Mouse (Mus musculus): Measurements from ENCODE around the gene Ptpra. TPM values are rescaled to one million over a fixed set of nuclear protein-coding genes. Genes with fewer than 3 reads are reported as not detected.
"Not testable (repeated sequence)": the region's sequence is repeated elsewhere in the genome, so short reads cannot be mapped to it uniquely, and the experiment has no call there.

Ptpra gene
- total RNA-seq, 2 experiments from 2014 or later: 59.3 to 163 TPM

DNA sequence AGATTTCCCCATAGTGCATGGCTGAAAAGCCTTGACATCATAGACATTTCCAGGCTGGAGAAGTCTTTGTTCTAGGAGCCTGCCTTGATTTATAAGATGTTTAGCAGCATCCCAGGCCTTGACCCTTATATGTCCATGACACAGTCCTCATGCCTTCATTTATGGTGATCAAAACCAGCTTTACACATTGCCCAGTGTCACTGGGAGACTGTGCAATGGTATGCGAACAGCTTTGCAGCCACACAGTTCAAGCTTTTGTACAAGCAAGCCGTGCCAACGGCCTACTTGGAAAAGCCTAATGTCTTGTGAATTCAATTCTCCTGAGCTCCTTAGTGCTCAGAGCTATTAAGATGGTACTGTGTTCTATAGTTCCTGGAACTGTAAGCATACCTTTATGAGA lies 32.6 kb downstream of the Ptpra start:
- ATAC-seq (ENCODE audit: poor library complexity, severe bottlenecking): no peak

DNA sequence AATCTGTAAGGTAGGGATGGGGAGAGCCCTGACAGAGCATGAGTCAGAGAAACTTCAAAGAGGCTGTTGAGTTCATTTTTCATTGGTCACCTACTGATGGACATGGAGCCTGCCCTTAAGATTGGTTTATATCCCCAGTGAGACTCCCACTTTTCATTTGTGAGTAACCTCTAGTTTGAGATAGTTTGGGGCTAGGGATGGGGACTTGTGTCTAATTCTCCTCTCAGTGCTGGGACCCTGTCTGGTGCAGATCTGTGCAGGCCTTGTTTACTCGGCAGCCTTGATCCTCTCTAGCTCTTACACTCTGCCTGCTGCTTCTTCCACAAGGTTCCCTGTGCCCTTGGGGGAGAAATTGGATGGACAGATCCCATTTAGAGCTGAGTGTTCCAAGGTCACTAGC lies 34.1 kb downstream of the Ptpra start:
- no peak for ATAC-seq (ENCODE audit: poor library complexity, severe bottlenecking)

DNA sequence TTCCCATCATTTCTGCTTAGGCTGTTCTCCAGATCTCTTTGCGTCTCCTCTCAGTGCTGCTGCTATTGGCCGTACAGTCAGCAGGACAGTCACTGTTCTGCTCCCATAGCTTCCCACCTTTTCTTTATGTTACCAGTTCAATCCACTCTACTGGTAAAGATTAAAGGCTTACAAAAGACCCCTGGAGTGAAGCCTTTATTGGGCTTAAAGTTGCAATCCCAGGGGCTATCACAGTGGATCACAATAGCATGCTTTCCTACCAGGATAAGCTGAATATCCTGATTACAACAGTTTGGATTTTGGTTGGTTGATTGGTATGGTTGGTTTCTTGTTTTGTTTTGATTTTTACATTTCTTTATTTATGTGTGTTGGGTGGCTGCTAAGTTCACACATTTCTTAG lies 37.9 kb downstream of the Ptpra start:
- ATAC-seq (ENCODE audit: poor library complexity, severe bottlenecking): no peak

DNA sequence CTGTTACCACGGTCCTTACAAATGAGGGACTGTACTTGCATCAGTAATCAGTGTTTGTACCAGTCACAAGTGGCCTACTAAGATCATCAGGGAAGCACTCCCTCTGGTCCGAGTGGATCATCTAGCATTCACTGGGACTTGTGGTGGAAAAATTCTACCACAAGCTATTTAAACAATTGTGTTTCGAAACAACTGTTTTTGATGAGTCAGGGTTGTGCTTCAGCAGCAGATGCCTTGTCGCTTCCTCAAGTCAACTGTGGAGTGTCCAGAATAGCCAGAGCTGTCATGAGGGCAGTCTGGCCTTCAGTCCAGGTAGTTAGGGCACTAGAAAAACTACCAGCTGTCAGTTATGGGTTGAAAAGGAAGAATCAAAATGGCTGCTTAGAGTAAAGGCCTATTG lies 38.5 kb downstream of the Ptpra start:
- peak; percentile 75 for ATAC-seq (ENCODE audit: poor library complexity, severe bottlenecking)

DNA sequence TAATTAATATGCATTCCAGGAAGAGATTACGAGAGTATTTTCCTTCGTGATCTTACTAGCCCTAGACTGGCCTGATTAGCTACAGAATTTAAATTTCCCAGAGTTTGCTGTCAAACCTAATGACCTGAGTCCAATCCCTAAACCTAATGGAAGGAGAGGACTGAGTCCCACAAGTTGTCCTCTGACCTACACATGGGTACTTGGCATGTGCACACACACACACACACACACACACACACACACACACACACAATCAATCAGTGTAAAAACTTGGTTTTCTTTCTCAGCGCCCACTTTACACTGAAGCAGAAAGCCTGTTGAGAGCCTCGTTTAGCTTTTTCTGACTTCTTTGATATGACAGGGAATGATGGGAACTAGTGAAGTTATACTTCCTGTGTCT lies 41.1 kb downstream of the Ptpra start:
- ATAC-seq (ENCODE audit: poor library complexity, severe bottlenecking): no peak

DNA sequence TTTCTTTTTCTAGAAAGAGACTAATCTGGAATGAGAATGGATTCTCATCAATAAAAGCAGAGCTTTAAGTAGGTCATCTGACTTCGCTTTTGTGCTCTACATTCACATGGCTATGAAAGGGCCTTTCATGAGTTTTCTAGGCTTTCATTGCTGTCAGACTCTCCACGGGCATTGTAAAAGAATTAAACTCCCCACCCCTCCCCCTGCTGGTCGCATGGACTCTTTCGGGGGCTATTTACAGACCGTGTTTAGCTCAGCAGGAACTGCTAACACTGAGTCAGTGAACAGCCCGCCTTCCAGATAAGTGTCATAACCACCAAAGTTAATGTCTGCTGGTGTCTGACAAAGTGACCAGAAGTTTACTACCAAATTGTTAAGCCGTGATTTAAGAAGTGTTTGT lies 41.5 kb downstream of the Ptpra start:
- ATAC-seq (ENCODE audit: poor library complexity, severe bottlenecking): no peak; the same call in 1 of the 2 replicates

DNA sequence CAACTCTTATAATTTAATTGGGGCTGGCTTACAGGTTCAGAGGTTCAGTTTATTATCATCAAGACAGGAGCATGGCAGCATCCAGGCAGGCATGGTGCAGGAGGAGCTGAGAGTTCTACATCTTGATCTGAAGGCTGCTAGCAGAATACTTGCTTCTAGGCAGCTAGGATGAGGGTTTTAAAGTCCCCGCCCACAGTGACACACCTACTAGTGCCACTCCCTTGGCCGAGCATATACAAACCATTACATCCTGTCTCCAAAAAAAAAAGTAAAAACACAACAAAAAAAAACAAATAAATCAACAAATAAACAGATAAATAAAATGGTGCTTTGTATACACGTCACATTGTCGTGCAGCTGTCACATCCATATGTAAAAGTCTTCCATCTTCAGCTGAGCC lies 45.0 kb downstream of the Ptpra start:
- ATAC-seq (ENCODE audit: poor library complexity, severe bottlenecking): not testable (repeated sequence)

DNA sequence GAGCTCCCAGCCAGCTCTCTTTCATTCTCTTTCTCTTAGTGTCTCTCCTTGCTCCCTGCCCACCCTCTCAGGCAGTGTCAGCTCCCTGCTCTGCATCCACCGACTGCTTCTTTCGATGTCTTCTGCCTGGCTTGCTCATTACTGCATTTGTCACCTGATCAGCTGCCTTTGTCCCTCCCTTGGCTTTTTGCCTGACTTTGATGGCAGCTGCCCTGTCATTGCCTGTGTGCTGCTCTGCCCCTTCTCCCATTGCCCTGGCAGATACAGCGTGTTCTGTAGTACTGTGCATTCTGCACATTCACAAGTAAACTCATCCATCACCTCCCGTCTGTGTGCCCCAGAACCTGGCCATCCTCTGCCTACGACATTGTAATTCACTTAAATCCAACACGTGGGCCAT lies 46.0 kb downstream of the Ptpra start:
- no peak for ATAC-seq (ENCODE audit: poor library complexity, severe bottlenecking)

DNA sequence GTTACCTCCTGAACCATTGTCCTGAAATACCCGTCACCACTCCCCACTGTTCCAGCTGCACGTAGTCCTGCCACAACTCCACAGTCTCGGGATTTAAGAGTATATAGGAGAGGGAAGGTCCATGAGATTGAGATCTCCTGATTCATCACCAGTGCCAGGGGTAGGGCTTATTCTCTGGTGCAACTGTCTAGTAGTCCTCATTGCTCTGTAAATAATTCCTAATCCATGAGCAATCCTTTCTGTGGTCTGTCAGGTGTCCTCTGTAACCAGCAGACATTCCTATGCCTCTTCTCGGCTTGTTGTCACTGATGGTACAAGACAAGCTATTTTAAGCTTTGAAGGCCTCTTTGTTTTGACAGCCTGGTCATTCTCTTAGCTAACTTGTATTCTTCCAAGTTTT lies 46.9 kb downstream of the Ptpra start:
- no peak for ATAC-seq (ENCODE audit: poor library complexity, severe bottlenecking)

DNA sequence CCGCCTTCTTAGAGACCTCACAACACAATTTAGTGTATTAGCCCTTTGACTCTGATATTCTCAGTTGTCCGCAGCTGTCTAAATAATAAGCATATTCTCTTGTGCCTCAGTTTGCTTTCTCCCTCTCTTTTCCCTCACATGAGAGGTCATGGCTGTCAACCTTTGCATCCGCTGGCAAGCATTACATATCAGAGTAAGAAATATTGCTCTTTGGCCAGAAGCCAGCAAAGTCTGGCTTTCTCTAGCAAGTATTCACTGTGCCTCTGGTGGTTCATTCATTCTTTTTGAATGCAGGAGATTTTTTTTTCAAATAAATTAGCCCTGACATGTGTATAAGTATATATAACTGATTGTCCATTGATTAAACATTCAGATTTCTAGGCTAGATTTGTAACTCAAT lies 49.5 kb downstream of the Ptpra start:
- ATAC-seq (ENCODE audit: poor library complexity, severe bottlenecking): no peak

DNA sequence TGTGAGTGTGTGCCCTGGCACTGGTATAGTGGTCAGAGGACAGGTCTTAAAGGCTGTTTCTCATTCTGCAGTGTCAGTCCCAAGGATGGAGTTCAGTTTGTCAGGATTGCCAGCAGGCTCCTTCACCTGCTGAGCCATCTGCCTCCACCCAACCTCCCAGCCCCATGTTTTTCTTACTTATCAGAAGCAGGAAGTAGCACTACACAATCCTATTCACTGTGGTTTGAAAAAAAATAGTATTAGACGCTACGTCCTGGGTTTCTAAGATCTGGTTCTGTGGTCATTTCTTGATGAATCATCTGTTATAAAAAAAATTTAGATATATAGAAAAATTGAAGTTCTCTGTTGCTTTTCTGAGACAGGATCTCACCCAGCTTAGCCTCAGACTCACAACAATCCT lies 51.5 kb downstream of the Ptpra start:
- peak; percentile 67 for ATAC-seq (ENCODE audit: poor library complexity, severe bottlenecking)

DNA sequence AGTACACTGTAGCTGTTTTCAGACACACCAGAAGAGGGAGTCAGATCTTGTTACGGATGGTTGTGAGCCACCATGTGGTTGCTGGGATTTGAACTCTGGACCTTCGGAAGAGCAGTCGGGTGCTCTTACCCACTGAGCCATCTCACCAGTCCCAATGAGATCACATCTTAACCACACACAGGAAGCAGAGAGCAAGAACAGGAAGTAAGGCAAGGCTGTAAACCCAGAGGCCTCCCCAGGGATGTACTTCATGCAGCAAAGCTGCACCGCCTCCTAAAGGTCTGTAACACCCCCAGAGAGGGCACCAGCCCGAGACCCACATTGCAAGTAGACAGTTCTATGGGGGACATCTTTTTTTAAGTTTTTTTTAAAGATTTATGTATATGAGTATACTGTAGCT lies 61.5 kb downstream of the Ptpra start:
- ATAC-seq (ENCODE audit: poor library complexity, severe bottlenecking): not testable (repeated sequence)

DNA sequence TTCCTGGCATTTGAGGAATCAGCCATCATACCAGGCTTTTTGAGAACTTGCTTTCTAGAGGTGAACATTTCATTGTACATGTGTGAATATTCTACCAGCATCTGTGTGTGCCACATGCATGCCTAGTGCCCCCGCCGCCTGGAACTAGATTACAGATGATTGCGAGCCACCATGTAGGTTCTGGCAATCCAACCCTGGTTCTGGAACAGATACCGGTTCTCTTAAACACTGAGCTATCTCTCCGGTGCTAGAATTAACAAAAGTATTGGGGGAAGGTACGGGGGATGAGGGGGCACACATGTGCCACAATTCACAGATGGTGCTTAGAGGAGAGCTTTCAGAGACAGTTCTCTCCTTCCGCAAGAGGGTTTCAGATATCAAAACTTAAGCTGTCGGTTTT lies 63.8 kb downstream of the Ptpra start:
- ATAC-seq (ENCODE audit: poor library complexity, severe bottlenecking): no peak

DNA sequence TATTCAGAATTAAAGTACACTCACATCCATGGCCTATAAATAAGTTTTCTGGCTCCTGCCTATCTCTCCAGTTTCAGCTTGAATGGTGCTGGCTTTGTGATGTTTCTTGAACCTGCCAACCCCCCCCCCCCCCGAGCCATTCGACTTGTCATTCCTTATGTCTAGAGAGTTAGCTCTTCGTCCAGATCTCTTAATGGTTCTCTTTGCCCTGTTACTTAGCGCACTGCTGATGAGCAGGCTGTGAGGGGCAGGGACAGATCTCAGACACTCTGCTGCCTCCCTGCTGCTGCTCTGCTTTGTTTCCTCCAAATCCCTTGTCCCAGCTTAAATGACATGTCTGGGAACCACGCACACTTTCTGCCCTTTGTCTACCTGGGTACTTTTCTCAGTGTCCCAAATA lies 65.7 kb downstream of the Ptpra start:
- no peak for ATAC-seq (ENCODE audit: poor library complexity, severe bottlenecking)

DNA sequence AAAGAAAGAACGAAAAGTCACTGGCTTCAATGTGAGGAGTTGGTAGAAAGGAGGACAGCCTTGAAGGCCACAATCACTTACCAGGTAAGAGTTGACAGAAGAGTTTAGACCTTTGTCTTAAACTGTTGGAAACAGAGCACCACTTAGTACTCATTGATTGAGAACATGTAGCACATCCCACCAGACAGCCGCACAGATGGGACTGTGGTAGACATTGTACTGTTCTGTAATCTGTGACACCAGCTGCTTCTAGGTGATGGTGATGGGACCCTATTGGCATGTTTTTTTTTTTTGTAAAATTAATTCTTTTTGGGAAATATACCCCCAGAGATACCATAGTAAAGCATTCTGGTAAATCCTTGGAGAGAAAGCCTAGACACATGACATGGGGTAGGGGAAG lies 71.8 kb downstream of the Ptpra start:
- ATAC-seq (ENCODE audit: poor library complexity, severe bottlenecking): no peak

DNA sequence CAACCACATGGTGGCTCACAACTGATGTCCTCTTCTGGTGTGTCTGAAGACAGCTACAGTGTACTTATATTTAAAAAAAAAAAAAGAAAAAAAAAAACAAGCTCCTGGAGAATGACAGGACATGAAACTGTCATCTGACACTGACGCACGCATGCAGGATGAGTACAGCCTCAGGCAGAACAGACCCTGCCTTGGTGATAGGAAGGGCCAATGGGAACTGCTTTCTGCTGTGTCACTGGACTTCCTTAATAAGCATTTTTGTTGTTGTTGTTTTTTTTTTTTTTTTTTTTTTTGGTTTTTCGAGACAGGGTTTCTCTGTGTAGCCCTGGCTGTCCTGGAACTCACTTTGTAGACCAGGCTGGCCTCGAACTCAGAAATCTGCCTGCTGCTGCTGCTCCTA lies 75.4 kb downstream of the Ptpra start:
- ATAC-seq (ENCODE audit: poor library complexity, severe bottlenecking): not testable (repeated sequence)

DNA sequence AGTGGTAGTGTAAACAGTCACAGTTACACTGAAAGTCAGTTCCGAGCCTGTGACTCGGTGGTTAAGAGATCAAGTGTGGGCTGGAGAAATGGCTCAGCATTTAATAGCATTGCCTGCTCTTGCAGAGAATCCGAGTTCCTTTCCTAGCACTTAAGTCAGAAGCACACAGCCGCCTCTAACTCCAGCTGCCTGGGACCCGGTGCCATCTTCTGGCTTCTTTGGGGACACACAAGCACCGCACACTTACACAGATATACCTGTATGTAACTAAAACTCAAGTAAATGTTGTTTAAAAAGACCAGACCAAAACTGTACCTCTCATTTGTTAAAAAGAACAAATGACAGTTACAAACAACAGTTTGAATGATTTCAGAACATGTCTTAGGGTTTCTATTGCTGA lies 78.4 kb downstream of the Ptpra start:
- no peak for ATAC-seq (ENCODE audit: poor library complexity, severe bottlenecking)

DNA sequence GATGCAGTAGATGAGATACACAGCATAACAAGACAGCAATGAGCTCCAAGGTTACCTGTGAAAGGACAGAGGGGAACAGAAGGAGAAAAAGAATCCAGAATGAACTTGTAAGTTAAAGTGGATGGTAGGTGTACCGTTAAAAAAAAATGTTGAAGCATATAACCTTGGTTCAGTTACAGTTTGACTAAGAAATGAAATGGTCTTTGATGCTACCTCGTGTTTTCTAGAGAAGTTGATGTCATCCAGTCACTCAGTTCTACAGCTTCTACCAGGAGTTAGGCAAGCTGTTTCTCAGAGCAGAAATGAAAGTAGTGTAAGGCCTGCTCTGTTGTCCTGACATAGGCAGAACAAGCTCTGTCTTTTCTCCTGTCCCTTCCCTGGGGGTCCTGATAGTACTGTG lies 79.2 kb downstream of the Ptpra start:
- ATAC-seq (ENCODE audit: poor library complexity, severe bottlenecking): no peak

DNA sequence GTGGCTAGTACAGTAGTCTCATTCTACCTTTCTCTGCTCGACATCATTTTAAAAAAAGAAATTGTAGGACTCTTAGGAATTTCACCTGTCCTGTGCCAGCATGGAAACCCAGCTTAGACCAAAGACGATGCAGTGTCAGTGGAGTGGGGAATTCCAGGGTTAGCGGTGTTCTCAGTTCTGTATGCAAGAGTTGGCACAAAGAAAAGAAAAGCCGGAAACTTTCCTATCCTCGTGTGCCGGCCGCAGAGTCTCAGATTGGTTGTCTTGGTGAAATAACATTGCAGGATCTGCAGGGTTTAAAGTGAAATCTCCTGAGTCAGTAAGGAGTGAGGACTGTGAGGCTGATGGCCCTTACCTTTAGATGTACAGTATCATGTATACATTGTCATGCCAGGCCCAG lies 79.8 kb downstream of the Ptpra start:
- ATAC-seq (ENCODE audit: poor library complexity, severe bottlenecking): no peak

DNA sequence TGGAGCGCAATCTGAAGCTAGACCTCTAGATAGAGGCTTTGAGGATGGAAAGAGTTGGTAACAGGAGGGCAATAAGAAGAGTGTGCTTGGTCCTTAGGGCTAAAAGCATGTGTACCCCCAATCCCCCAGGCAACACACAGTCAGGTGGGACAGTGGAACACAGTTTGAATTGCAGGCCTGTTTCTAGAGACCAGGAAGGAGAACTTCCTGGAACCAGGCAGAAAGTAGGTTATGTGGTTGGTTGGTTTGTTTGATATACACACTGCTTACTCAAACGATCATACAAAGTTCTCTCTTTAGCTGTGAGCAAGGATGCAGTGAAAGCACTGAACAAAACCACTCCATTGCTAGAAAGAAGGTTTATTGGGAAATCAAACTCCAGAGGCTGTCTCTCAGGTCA lies 82.1 kb downstream of the Ptpra start:
- no peak for ATAC-seq (ENCODE audit: poor library complexity, severe bottlenecking)

DNA sequence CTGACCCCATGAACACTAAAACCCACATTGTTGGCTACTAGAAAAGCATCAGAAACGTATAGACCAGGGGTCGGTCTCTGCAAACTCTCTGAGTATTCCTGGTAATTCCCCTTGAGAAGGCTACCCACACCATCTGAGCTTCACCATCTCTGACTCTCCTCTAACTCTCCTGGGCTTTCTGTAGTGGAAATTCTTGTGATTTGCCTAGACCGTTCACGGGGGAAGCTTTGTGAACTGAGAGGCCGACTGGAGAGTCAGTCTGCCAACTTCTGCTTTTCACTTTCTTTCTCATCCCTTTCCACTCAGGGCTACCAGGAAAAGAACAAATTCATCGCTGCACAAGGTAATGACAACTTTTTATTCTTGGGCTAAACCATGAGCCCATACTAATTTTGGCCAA lies 84.9 kb downstream of the Ptpra start:
- no peak for ATAC-seq (ENCODE audit: poor library complexity, severe bottlenecking)

DNA sequence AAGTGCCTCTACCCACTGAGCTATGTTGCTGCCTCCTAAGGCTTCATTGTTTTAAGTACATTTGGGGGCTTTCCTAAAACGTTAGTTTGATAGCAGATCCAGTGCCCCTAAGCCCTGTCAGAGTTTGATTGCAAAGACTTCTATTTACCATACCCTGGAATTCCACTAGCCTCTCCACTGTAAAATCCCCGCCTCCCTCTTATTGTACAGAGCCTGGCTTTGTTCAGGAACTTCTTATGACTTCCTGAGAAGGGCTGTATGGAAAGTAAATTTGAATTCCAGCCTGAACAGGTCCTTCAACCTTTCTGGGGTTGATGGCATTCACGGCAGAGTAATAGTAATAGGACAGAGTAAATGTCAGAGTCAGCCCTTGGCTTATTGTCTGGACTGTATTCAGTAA lies 86.8 kb downstream of the Ptpra start:
- ATAC-seq (ENCODE audit: poor library complexity, severe bottlenecking): no peak

DNA sequence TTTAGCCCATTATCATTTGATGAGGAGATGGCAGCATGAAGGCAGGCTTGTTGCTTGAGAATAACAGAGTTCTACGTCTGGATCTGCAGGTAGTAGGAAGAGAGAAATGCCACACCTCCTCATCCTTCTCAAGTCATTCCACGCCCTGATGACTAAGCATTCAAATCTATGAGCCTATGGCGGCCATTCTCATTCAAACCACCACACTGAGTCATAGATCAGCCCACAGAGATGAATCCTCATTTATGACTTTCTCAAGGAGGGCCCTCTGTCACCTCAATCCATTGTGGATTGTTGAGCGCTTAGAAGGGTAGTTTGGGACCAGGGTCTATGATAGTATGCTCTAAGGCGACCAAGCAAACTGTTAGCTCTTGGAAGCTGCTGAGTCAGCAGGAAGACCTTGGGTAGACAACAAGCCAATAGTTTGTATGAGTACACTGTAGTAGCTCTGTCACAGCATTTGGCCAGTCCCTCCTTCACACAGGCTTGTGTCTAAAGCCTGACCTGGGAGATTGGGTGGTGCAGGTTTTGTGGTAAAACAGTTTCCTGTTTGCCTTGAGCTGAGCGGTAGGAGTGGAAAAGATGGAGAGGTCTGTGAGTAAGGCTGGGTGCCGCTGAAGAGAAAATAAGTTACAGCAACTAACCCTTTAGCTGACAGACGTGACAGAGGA lies 88.9 kb downstream of the Ptpra start:
- ATAC-seq (ENCODE audit: poor library complexity, severe bottlenecking): peak; percentile 45; the same call in 1 of the 2 replicates
